Mouse (Mus musculus): Measurements from ENCODE around the gene 1810009A15Rik.

DNA sequence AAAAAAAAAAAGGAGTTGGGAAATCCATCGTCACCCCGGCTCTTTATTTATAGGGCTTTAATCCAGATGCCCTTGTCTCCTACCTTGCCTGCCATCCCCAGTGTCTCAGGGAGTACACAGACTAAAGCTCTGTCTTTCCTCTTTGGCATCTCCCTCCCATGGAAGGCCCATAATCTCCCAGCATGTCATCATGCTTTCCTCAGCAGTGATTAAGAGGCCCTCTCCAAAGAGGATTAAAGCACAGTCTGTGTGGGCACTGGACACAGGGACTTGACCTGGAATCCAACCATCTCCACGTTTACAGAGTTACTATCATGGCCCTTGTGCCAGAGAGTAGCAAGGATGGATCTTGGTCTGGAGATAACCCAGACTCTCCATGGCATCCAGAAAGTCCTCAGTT is 5.0 kb upstream of the 1810009A15Rik start, which contains the start of the genes Lbhd1 and Gm49403:
- no peak for TF ChIP-seq CTCF (IDR thresholded peaks at IDR 0.05; ENCODE audit: low read depth)
- no peak for TF ChIP-seq EP300 (IDR thresholded peaks at IDR 0.05; ENCODE audit: low read depth)

All from liver, embryonic 14.5 days (tissue).